8 mouse cellular contexts compared by ENCODE assay signal in genomic region chr5:142936336-142936719, GRCm38 (mm10). TPM values are rescaled to one million over a fixed set of nuclear protein-coding genes. Genes with fewer than 3 reads are reported as not detected.
DNase-seq lines count a peak whose midpoint lies in the region; ATAC-seq and TF ChIP-seq lines count a peak whose summit lies in the region.

No protein-coding gene starts in this region.

- 4% methylated on average over 17 of the region's 17 CpGs for WGBS in forebrain, embryonic 12.5 days
- 3% methylated on average over 17 of the region's 17 CpGs for WGBS in heart, postnatal 0 days
- 3% methylated on average over 17 of the region's 17 CpGs for WGBS in liver, embryonic 15.5 days (ENCODE audit: insufficient replicate concordance)
- WGBS in neural tube, embryonic 12.5 days: 2% methylated on average over 17 of the region's 17 CpGs
- 6% methylated on average over 17 of the region's 17 CpGs for WGBS in stomach, postnatal 0 days

- TF ChIP-seq RAD21 in CH12.LX (IDR thresholded peaks at IDR 0.05; ENCODE audit: low read depth, low read length): peak; percentile 96

- no peaks in the 10 kb centered on the region for H3K36me3 ChIP-seq in CH12.LX (replicated peaks in 1 of 2; ENCODE audit: control insufficient read depth in 1 of 2, insufficient read depth in 1 of 2, low read length in 1 of 2)
- no peaks in the 10 kb centered on the region for H3K36me3 ChIP-seq in forebrain, embryonic 12.5 days (replicated peaks)
- no peaks in the 10 kb centered on the region for H3K36me3 ChIP-seq in heart, postnatal 0 days (replicated peaks; ENCODE audit: control insufficient read depth, insufficient read depth, low read length)
- no peaks in the 10 kb centered on the region for H3K36me3 ChIP-seq in liver, embryonic 15.5 days (replicated peaks)
- no peaks in the 10 kb centered on the region for H3K36me3 ChIP-seq in neural tube, embryonic 12.5 days
- H3K36me3 ChIP-seq in stomach, postnatal 0 days (ENCODE audit: control insufficient read depth, insufficient read depth, low read length): no peaks in the 10 kb centered on the region

- peak overlapping the region in 2 of 3 experiments; percentile 11 to 28 for H3K4me3 ChIP-seq in CH12.LX (replicated peaks in 1 of 3; ENCODE audit: low read depth in 2 of 3, low read length in 2 of 3, poor library complexity in 1 of 3)
- H3K4me3 ChIP-seq in forebrain, embryonic 12.5 days (replicated peaks): peak overlapping the region; percentile 5
- peak overlapping the region; percentile 18 for H3K4me3 ChIP-seq in heart, postnatal 0 days (ENCODE audit: low read depth, low read length)
- peak overlapping the region; percentile 43 for H3K4me3 ChIP-seq in liver, embryonic 15.5 days (replicated peaks)
- H3K4me3 ChIP-seq in neural tube, embryonic 12.5 days: no peak overlapping the region
- no peak overlapping the region for H3K4me3 ChIP-seq in stomach, postnatal 0 days (ENCODE audit: low read depth, low read length)

- no peaks in the 10 kb centered on the region for H3K79me2 ChIP-seq in CH12.LX (replicated peaks; ENCODE audit: control insufficient read depth, extremely low read depth, insufficient read depth, poor library complexity, severe bottlenecking)

- peaks cover 5% of the 10 kb centered on the region for H3K9me3 ChIP-seq in CH12.LX (replicated peaks; ENCODE audit: low read length)
- H3K9me3 ChIP-seq in forebrain, embryonic 12.5 days: peaks cover 4% of the 10 kb centered on the region
- no peaks in the 10 kb centered on the region for H3K9me3 ChIP-seq in heart, postnatal 0 days (replicated peaks; ENCODE audit: control insufficient read depth, low read length)
- H3K9me3 ChIP-seq in liver, embryonic 15.5 days (replicated peaks): no peaks in the 10 kb centered on the region
- peaks cover 7% of the 10 kb centered on the region; the same call in 1 of the 2 replicates for H3K9me3 ChIP-seq in neural tube, embryonic 12.5 days
- no peaks in the 10 kb centered on the region for H3K9me3 ChIP-seq in stomach, postnatal 0 days (ENCODE audit: control insufficient read depth, low read length)

- H3K4me1 ChIP-seq in CH12.LX (ENCODE audit: control insufficient read depth in 1 of 2, insufficient read depth in 2 of 2): peaks cover 6 to 31% of the 10 kb centered on the region in 2 experiments
- peaks cover 9% of the 10 kb centered on the region; the same call in 1 of the 2 replicates for H3K4me1 ChIP-seq in forebrain, embryonic 12.5 days
- H3K4me1 ChIP-seq in heart, postnatal 0 days (ENCODE audit: control insufficient read depth, insufficient read depth): peaks cover 6% of the 10 kb centered on the region; the same call in 1 of the 2 replicates
- peaks cover 55% of the 10 kb centered on the region for H3K4me1 ChIP-seq in liver, embryonic 15.5 days (replicated peaks)
- H3K4me1 ChIP-seq in neural tube, embryonic 12.5 days: 0 out of 2 replicates have a peak, but pooled peaks cover 3% of the 10 kb centered on the region
- no peaks in the 10 kb centered on the region for H3K4me1 ChIP-seq in stomach, postnatal 0 days (replicated peaks; ENCODE audit: control insufficient read depth, insufficient read depth)

- TF ChIP-seq CTCF in CH12.LX (conservative IDR thresholded peaks at IDR 0.05 in 1 of 2, IDR thresholded peaks at IDR 0.05 in 1 of 2; ENCODE audit: low read depth in 2 of 2, low read length in 2 of 2): peak; percentile 56 to 96
- TF ChIP-seq CTCF in heart, postnatal 0 days (IDR thresholded peaks at IDR 0.05; ENCODE audit: low read depth): peak; percentile 95
- TF ChIP-seq CTCF in stomach, postnatal 0 days (IDR thresholded peaks at IDR 0.05; ENCODE audit: low read depth): peak; percentile 99

- peak; percentile 54 for ATAC-seq in forebrain, embryonic 12.5 days (ENCODE audit: low FRiP score)
- peak; percentile 62 for ATAC-seq in heart, postnatal 0 days (ENCODE audit: insufficient read depth, low read depth)
- ATAC-seq in liver, embryonic 15.5 days (ENCODE audit: insufficient read depth): peak; percentile 48
- peak; percentile 71; the same call in 1 of the 2 replicates for ATAC-seq in neural tube, embryonic 12.5 days (ENCODE audit: low FRiP score, low read depth)
- peak; percentile 31; the same call in 1 of the 2 replicates for ATAC-seq in stomach, postnatal 0 days (ENCODE audit: low FRiP score, low TSS enrichment)

- dilution Hi-C loops in CH12.LX (cut with MboI; ENCODE audit: extremely low pct_ligation_motif_present, extremely low pct_unique_long_range_greater_than_20kb, low sequenced_read_pairs): no loop called here

- TF ChIP-seq POLR2A in CH12.LX (IDR thresholded peaks at IDR 0.05; ENCODE audit: low read depth, low read length): no peak

- peak overlapping the region; percentile 58 for H3K4me2 ChIP-seq in CH12.LX (ENCODE audit: insufficient read depth, low read depth, poor library complexity, severe bottlenecking)
- peak overlapping the region; percentile 42 for H3K4me2 ChIP-seq in forebrain, embryonic 12.5 days
- H3K4me2 ChIP-seq in heart, postnatal 0 days (ENCODE audit: low read depth, low read length): peak overlapping the region; percentile 53
- peak overlapping the region; percentile 75 for H3K4me2 ChIP-seq in liver, embryonic 15.5 days
- H3K4me2 ChIP-seq in neural tube, embryonic 12.5 days (replicated peaks): peak overlapping the region; percentile 45
- peak overlapping the region; percentile 46 for H3K4me2 ChIP-seq in stomach, postnatal 0 days (replicated peaks; ENCODE audit: low read depth)

- DNase-seq in CH12.LX (ENCODE audit: extremely low read depth): peak; percentile 70
- DNase-seq in c-Kit-positive CD71-negative TER-119-negative erythroid progenitor cells, embryonic 14.5 days (ENCODE audit: low read depth): peak; percentile 53
- DNase-seq in heart, postnatal 0 days (ENCODE audit: low spot score): peak; percentile 56
- DNase-seq in kidney, postnatal 36 days: peak; percentile 69 to 91
- DNase-seq in stomach, postnatal 0 days (ENCODE audit: low spot score): peak; percentile 87

- H3K27me3 ChIP-seq in CH12.LX (replicated peaks): no peaks in the 10 kb centered on the region
- no peaks in the 10 kb centered on the region; the same call in 1 of the 2 replicates for H3K27me3 ChIP-seq in forebrain, embryonic 12.5 days
- no peaks in the 10 kb centered on the region for H3K27me3 ChIP-seq in heart, postnatal 0 days (ENCODE audit: control insufficient read depth, insufficient read depth, low read length)
- no peaks in the 10 kb centered on the region for H3K27me3 ChIP-seq in liver, embryonic 15.5 days
- no peaks in the 10 kb centered on the region for H3K27me3 ChIP-seq in neural tube, embryonic 12.5 days (replicated peaks)
- no peaks in the 10 kb centered on the region for H3K27me3 ChIP-seq in stomach, postnatal 0 days (ENCODE audit: control insufficient read depth, insufficient read depth, low read length)

- no peak for TF ChIP-seq EP300 in CH12.LX (IDR thresholded peaks at IDR 0.05; ENCODE audit: low read length)
- no peak for TF ChIP-seq EP300 in heart, postnatal 0 days (IDR thresholded peaks at IDR 0.05; ENCODE audit: low read depth)
- no peak for TF ChIP-seq EP300 in stomach, postnatal 0 days (optimal IDR thresholded peaks at IDR 0.05)

- in situ Hi-C loops in CH12.LX (cut with MboI; ENCODE audit: low pct_ligation_motif_present, low pct_unique_long_range_greater_than_20kb, low sequenced_read_pairs): loop anchor here (5.0 to 25.0 kb wide), 2 partner anchors 101 to 351 kb away; partner anchors contain the start of gene Zfp853

- no peak overlapping the region for H3K27ac ChIP-seq in CH12.LX (ENCODE audit: insufficient read depth, low read depth)
- H3K27ac ChIP-seq in forebrain, embryonic 12.5 days: no peak overlapping the region
- H3K27ac ChIP-seq in heart, postnatal 0 days (ENCODE audit: low read depth): peak overlapping the region; percentile 36; the same call in 1 of the 2 replicates
- H3K27ac ChIP-seq in liver, embryonic 15.5 days (replicated peaks): peak overlapping the region; percentile 78
- no peak overlapping the region for H3K27ac ChIP-seq in neural tube, embryonic 12.5 days
- H3K27ac ChIP-seq in stomach, postnatal 0 days (replicated peaks): peak overlapping the region; percentile 41; the same call in 1 of the 2 replicates

- 0 out of 2 replicates have a peak overlapping the region, but pooled peaks have one; percentile 12 for H3K9ac ChIP-seq in CH12.LX (ENCODE audit: insufficient read depth, low read depth)
- H3K9ac ChIP-seq in forebrain, embryonic 12.5 days: peak overlapping the region; percentile 8; the same call in 1 of the 2 replicates
- H3K9ac ChIP-seq in heart, postnatal 0 days (replicated peaks; ENCODE audit: low read depth, low read length): no peak overlapping the region; the same call in 1 of the 2 replicates
- H3K9ac ChIP-seq in liver, embryonic 15.5 days: peak overlapping the region; percentile 44
- 0 out of 2 replicates have a peak overlapping the region, but pooled peaks have one; percentile 2 for H3K9ac ChIP-seq in neural tube, embryonic 12.5 days
- H3K9ac ChIP-seq in stomach, postnatal 0 days (ENCODE audit: low read length): peak overlapping the region; percentile 35; the same call in 1 of the 2 replicates

RNA-seq across cellular contexts. Expression of gene Fscn1, which starts 23.8 kb away (rescaled TPM):
- total RNA-seq in CH12.LX (2012; rRNA removed) (51.7 and 65.3 TPM in 2 replicates), CH12.LX (2014; rRNA removed) (18.2 and 19.7 TPM in 2 replicates)
- polyA plus RNA-seq in CH12.LX (2012; ENCODE audit: insufficient read length, low read depth): 70.4 and 75.7 TPM in 2 replicates
- 665 and 748 TPM in 2 replicates for polyA plus RNA-seq in forebrain, embryonic 12.5 days (2016; fragmentation: Nextera tagmentation; extraction: Ambion mirVana)
- 101 and 104 TPM in 2 replicates for total RNA-seq in heart, postnatal 0 days (2014; rRNA removed; ENCODE audit: low replicate concordance)
- polyA plus RNA-seq in heart, postnatal 0 days (2015; fragmentation: Nextera tagmentation; extraction: Ambion mirVana): 77.9 and 78.7 TPM in 2 replicates
- polyA plus RNA-seq in liver, embryonic 15.5 days (2015; fragmentation: Nextera tagmentation; extraction: Ambion mirVana): 23.0 and 23.4 TPM in 2 replicates
- polyA plus RNA-seq in neural tube, embryonic 12.5 days (2016; fragmentation: Nextera tagmentation; extraction: Ambion mirVana): 733 and 746 TPM in 2 replicates
- polyA plus RNA-seq in stomach, postnatal 0 days (2015; fragmentation: Nextera tagmentation; extraction: Ambion mirVana): 42.0 and 42.7 TPM in 2 replicates

RNA-seq across cellular contexts. Expression of gene Actb, which starts 29.8 kb away (rescaled TPM):
- 4,756 and 5,246 TPM in 2 replicates for total RNA-seq in CH12.LX (2012; rRNA removed)
- total RNA-seq in CH12.LX (2014; rRNA removed): 3,882 and 4,152 TPM in 2 replicates
- polyA plus RNA-seq in CH12.LX (2012; ENCODE audit: insufficient read length, low read depth): 3,023 and 5,048 TPM in 2 replicates
- polyA plus RNA-seq in forebrain, embryonic 12.5 days (2016; fragmentation: Nextera tagmentation; extraction: Ambion mirVana): 12,389 and 14,301 TPM in 2 replicates
- total RNA-seq in heart, postnatal 0 days (2014; rRNA removed; ENCODE audit: low replicate concordance): 2,129 and 2,574 TPM in 2 replicates
- polyA plus RNA-seq in heart, postnatal 0 days (2015; fragmentation: Nextera tagmentation; extraction: Ambion mirVana): 4,473 and 4,544 TPM in 2 replicates
- polyA plus RNA-seq in liver, embryonic 15.5 days (2015; fragmentation: Nextera tagmentation; extraction: Ambion mirVana): 5,733 and 6,728 TPM in 2 replicates
- 13,231 and 15,185 TPM in 2 replicates for polyA plus RNA-seq in neural tube, embryonic 12.5 days (2016; fragmentation: Nextera tagmentation; extraction: Ambion mirVana)
- polyA plus RNA-seq in stomach, postnatal 0 days (2015; fragmentation: Nextera tagmentation; extraction: Ambion mirVana): 14,823 and 16,187 TPM in 2 replicates

RNA-seq across cellular contexts. Expression of gene Fbxl18, which starts 41.1 kb away (rescaled TPM):
- total RNA-seq in CH12.LX (2012; rRNA removed): 5.0 and 6.4 TPM in 2 replicates
- 2.3 and 3.7 TPM in 2 replicates for total RNA-seq in CH12.LX (2014; rRNA removed)
- polyA plus RNA-seq in CH12.LX (2012; ENCODE audit: insufficient read length, low read depth): 5.0 and 5.5 TPM in 2 replicates
- polyA plus RNA-seq in forebrain, embryonic 12.5 days (2016; fragmentation: Nextera tagmentation; extraction: Ambion mirVana): 24.0 and 24.6 TPM in 2 replicates
- 12.5 and 17.8 TPM in 2 replicates for total RNA-seq in heart, postnatal 0 days (2014; rRNA removed; ENCODE audit: low replicate concordance)
- polyA plus RNA-seq in heart, postnatal 0 days (2015; fragmentation: Nextera tagmentation; extraction: Ambion mirVana): 6.8 and 7.3 TPM in 2 replicates
- 3.3 and 4.2 TPM in 2 replicates for polyA plus RNA-seq in liver, embryonic 15.5 days (2015; fragmentation: Nextera tagmentation; extraction: Ambion mirVana)
- 20.7 and 27.6 TPM in 2 replicates for polyA plus RNA-seq in neural tube, embryonic 12.5 days (2016; fragmentation: Nextera tagmentation; extraction: Ambion mirVana)
- polyA plus RNA-seq in stomach, postnatal 0 days (2015; fragmentation: Nextera tagmentation; extraction: Ambion mirVana): 5.0 and 5.3 TPM in 2 replicates

Comparison
In these comparisons a context has a peak if more than half of its experiments do, and no peak if none do; other contexts are left out.
1. H3K27ac ChIP-seq: peak in heart, postnatal 0 days (single experiment), liver, embryonic 15.5 days (single experiment) and stomach, postnatal 0 days (single experiment); none in CH12.LX (single experiment), forebrain, embryonic 12.5 days (single experiment) and neural tube, embryonic 12.5 days (single experiment).
2. H3K4me3 ChIP-seq: peak in CH12.LX (2 of 3), forebrain, embryonic 12.5 days (single experiment), heart, postnatal 0 days (single experiment) and liver, embryonic 15.5 days (single experiment); none in neural tube, embryonic 12.5 days (single experiment) and stomach, postnatal 0 days (single experiment).
3. Peak in every context shown above with its lines, with median percentiles within 50 percentile points of each other: DNase-seq, H3K4me2 ChIP-seq, CTCF ChIP-seq and ATAC-seq.